Mouse (Mus musculus): ENCODE results near the gene Tnfrsf1a. TPM values are rescaled to one million over a fixed set of nuclear protein-coding genes. Genes with fewer than 3 reads are reported as not detected.

Gene Tnfrsf1a
- polyA plus RNA-seq, 1 experiment = 152 TPM

- TF ChIP-seq POLR2A (IDR thresholded peaks at IDR 0.05; ENCODE audit: borderline replicate concordance, low read depth, low read length) = no peak
- TF ChIP-seq CTCF (IDR thresholded peaks at IDR 0.05; ENCODE audit: low read depth, low read length) = no peak
- peaks cover 63% of the 10 kb centered on the region for H3K4me1 ChIP-seq (ENCODE audit: control insufficient read depth, insufficient read depth, low read length)
- H3K4me3 ChIP-seq (ENCODE audit: insufficient read depth, low read length) = peak overlapping the region; percentile 18
- H3K27ac ChIP-seq (ENCODE audit: insufficient read depth, low read depth, low read length) = no peak overlapping the region
Measured at GRCm38 (mm10) chr6:125352811-125353210, 3.6 kb downstream of the Tnfrsf1a start.

DNA sequence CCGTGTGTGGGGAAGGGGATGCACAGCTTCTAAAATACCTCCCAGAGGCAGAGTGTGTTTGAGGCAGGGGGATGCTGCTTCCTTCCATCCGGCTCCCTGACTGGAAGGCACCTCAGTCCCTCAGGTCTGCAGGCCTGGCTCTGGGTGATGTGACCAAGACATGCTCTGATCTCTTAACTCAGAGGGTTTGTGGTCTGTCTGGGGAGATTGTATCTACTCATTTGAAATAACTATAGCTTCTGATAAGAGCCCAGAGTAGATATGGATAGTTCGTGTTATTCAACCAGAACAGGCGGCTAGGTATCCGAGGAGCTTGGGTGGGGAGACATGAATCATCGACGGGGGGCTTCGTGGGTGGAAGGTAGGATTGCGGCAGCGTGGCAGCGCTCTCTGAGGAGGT is 4.1 kb downstream of the Tnfrsf1a start:
- TF ChIP-seq CTCF (IDR thresholded peaks at IDR 0.05; ENCODE audit: low read depth, low read length) (no peak), POLR2A (IDR thresholded peaks at IDR 0.05; ENCODE audit: borderline replicate concordance, low read depth, low read length) (no peak)
- H3K4me3 ChIP-seq (ENCODE audit: insufficient read depth, low read length) = peak overlapping the region; percentile 18
- H3K27ac ChIP-seq (ENCODE audit: insufficient read depth, low read depth, low read length) = no peak overlapping the region
- H3K4me1 ChIP-seq (ENCODE audit: control insufficient read depth, insufficient read depth, low read length) = peaks cover 64% of the 10 kb centered on the region

DNA sequence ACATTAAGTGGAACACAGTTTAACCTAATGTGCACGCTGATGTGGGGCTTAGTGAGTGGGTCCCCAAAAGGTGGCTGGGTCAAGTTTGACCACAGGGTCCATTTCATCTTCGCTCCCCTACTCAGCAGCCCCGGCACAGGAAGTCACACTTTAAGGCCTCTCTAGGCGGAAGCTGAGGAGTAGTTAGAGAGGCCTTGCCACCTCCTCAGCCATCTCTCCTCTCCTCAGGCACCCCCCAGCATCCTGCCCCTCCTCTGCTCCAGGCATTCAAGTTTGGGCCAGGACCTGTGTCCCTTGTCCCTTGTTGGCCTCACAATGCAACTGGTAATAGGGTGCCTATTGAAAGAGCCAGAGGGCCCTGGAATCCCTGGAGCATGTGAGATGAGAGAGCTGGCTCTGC is 4.5 kb downstream of the Tnfrsf1a start:
- H3K4me3 ChIP-seq (ENCODE audit: insufficient read depth, low read length) = peak overlapping the region; percentile 9; the same call in 1 of the 2 replicates
- H3K4me1 ChIP-seq (ENCODE audit: control insufficient read depth, insufficient read depth, low read length) = peaks cover 61% of the 10 kb centered on the region
- H3K27ac ChIP-seq (ENCODE audit: insufficient read depth, low read depth, low read length) = peak overlapping the region; percentile 61; the same call in 1 of the 2 replicates
- no peak for TF ChIP-seq CTCF (IDR thresholded peaks at IDR 0.05; ENCODE audit: low read depth, low read length)
- TF ChIP-seq POLR2A (IDR thresholded peaks at IDR 0.05; ENCODE audit: borderline replicate concordance, low read depth, low read length) = no peak

GRCm38 (mm10) chr6:125354352-125355151 is 5.4 kb downstream of the Tnfrsf1a start:
- peak overlapping the region; percentile 61 for H3K27ac ChIP-seq (ENCODE audit: insufficient read depth, low read depth, low read length)
- H3K4me3 ChIP-seq (ENCODE audit: insufficient read depth, low read length) = peak overlapping the region; percentile 9
- TF ChIP-seq CTCF (IDR thresholded peaks at IDR 0.05; ENCODE audit: low read depth, low read length) = no peak
- TF ChIP-seq POLR2A (IDR thresholded peaks at IDR 0.05; ENCODE audit: borderline replicate concordance, low read depth, low read length) = no peak
- H3K4me1 ChIP-seq (ENCODE audit: control insufficient read depth, insufficient read depth, low read length) = peaks cover 63% of the 10 kb centered on the region

- no peak overlapping the region for H3K4me3 ChIP-seq (ENCODE audit: insufficient read depth, low read length)
- TF ChIP-seq CTCF (IDR thresholded peaks at IDR 0.05; ENCODE audit: low read depth, low read length) (no peak), POLR2A (IDR thresholded peaks at IDR 0.05; ENCODE audit: borderline replicate concordance, low read depth, low read length) (no peak)
- peaks cover 70% of the 10 kb centered on the region for H3K4me1 ChIP-seq (ENCODE audit: control insufficient read depth, insufficient read depth, low read length)
- peak overlapping the region; percentile 3; the same call in 1 of the 2 replicates for H3K27ac ChIP-seq (ENCODE audit: insufficient read depth, low read depth, low read length)
Measured at GRCm38 (mm10) chr6:125355197-125355741, 6.1 kb downstream of the Tnfrsf1a start.

DNA sequence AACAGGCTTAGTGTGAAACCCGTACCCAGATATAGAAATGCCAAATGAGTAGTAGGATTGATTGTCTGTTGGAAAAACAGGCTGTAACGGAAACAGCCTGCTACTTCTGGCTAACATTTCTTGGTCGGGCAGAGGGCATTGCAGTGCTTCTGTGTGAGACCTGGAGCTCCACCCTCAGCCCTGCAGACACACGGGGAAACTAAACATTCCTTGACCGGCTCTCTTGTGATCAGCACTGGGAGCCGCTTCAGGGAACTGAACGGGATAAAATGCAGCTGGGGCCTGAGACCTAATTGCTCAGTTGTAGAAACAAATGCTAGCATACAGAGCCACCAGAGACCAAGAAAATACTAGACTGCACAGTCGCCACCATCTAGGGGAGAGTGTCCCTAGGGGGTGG is 7.1 kb downstream of the Tnfrsf1a start:
- Histone ChIP-seq H3K27ac (ENCODE audit: insufficient read depth, low read depth, low read length) (no peak overlapping the region), H3K4me1 (ENCODE audit: control insufficient read depth, insufficient read depth, low read length) (peaks cover 73% of the 10 kb centered on the region), H3K4me3 (ENCODE audit: insufficient read depth, low read length) (no peak overlapping the region)
- no peak for TF ChIP-seq POLR2A (IDR thresholded peaks at IDR 0.05; ENCODE audit: borderline replicate concordance, low read depth, low read length)

GRCm38 (mm10) chr6:125357334-125357733 is 8.2 kb downstream of the Tnfrsf1a start:
- Histone ChIP-seq H3K4me3 (ENCODE audit: insufficient read depth, low read length) (no peak overlapping the region), H3K27ac (ENCODE audit: insufficient read depth, low read depth, low read length) (no peak overlapping the region), H3K4me1 (ENCODE audit: control insufficient read depth, insufficient read depth, low read length) (peaks cover 62% of the 10 kb centered on the region)
- TF ChIP-seq POLR2A (IDR thresholded peaks at IDR 0.05; ENCODE audit: borderline replicate concordance, low read depth, low read length) (no peak), CTCF (IDR thresholded peaks at IDR 0.05; ENCODE audit: low read depth, low read length) (no peak)

- Histone ChIP-seq H3K4me3 (ENCODE audit: insufficient read depth, low read length) (no peak overlapping the region), H3K27ac (ENCODE audit: insufficient read depth, low read depth, low read length) (peak overlapping the region; percentile 44), H3K4me1 (ENCODE audit: control insufficient read depth, insufficient read depth, low read length) (peaks cover 39% of the 10 kb centered on the region)
- no peak; the same call in 1 of the 2 replicates for TF ChIP-seq CTCF (IDR thresholded peaks at IDR 0.05; ENCODE audit: low read depth, low read length)
- TF ChIP-seq POLR2A (IDR thresholded peaks at IDR 0.05; ENCODE audit: borderline replicate concordance, low read depth, low read length) = no peak
Measured at GRCm38 (mm10) chr6:125359999-125360398, 10.8 kb downstream of the Tnfrsf1a start.

GRCm38 (mm10) chr6:125360846-125361245 is 11.7 kb downstream of the Tnfrsf1a start:
- H3K4me1 ChIP-seq (ENCODE audit: control insufficient read depth, insufficient read depth, low read length) = peaks cover 31% of the 10 kb centered on the region
- H3K27ac ChIP-seq (ENCODE audit: insufficient read depth, low read depth, low read length) = no peak overlapping the region
- no peak for TF ChIP-seq POLR2A (IDR thresholded peaks at IDR 0.05; ENCODE audit: borderline replicate concordance, low read depth, low read length)
- no peak for TF ChIP-seq CTCF (IDR thresholded peaks at IDR 0.05; ENCODE audit: low read depth, low read length)
- no peak overlapping the region for H3K4me3 ChIP-seq (ENCODE audit: insufficient read depth, low read length)
